ENCODE assay signal across 22 mouse cellular contexts in genomic region chr3:60954073-60954472, GRCm38 (mm10). TPM values are rescaled to one million over a fixed set of nuclear protein-coding genes. Genes with fewer than 3 reads are reported as not detected.
DNase-seq lines count a peak whose midpoint lies in the region; ATAC-seq and TF ChIP-seq lines count a peak whose summit lies in the region.
"Had no signal": no experiment of that assay in that cellular context is flagged by ENCODE, and none has a peak within 500 bp of the region (broad histone marks: within the 10 kb centered on the region; RNA-seq: fewer than 3 reads in every experiment).

No protein-coding gene starts in this region.

- TF ChIP-seq POLR2A in MEL (IDR thresholded peaks at IDR 0.05; ENCODE audit: control insufficient read depth in 1 of 2, insufficient read depth in 1 of 2, low read depth in 1 of 2, low read length in 2 of 2, poor library complexity in 1 of 2), result no peak

- DNase-seq in kidney, postnatal 10 days, result no peak
- DNase-seq in CD4-positive, CD25-positive, alpha-beta regulatory T cell, adult 2 months (ENCODE audit: low read depth, low spot score), result peak; percentile 4
- DNase-seq in MEL (ENCODE audit: low read depth, low spot score) (peak; percentile 67), MN1 (ENCODE audit: low spot score) (no peak)
- no peak for DNase-seq in right cerebral cortex, postnatal 10 days (ENCODE audit: low spot score in 2 of 2)
- DNase-seq in left cerebral cortex, adult 11 months (ENCODE audit: low spot score), result no peak
- DNase-seq: adrenal gland, adult 8-10 months; cerebellum, postnatal 10 days; gastrocnemius, postnatal 25 days; heart, postnatal 4 days; kidney, postnatal 25 days; lung, adult 2 months; lung, postnatal 4 days; midbrain, embryonic 14.5 days; right cerebral cortex, postnatal 25 days had no signal

- no peaks in the 10 kb centered on the region for H3K36me3 ChIP-seq in kidney, embryonic 16.5 days (ENCODE audit: insufficient read depth, low read length)
- H3K36me3 ChIP-seq in MEL (ENCODE audit: control insufficient read depth in 1 of 2, insufficient read depth in 2 of 2, low read length in 2 of 2), result peaks cover 0 to 30% of the 10 kb centered on the region in 2 experiments; a peak in 2 of 4 replicates
- H3K36me3 ChIP-seq in liver, embryonic 15.5 days (replicated peaks), result no peaks in the 10 kb centered on the region
- H3K36me3 ChIP-seq: embryonic facial prominence, embryonic 13.5 days; hindbrain, embryonic 15.5 days; intestine, embryonic 15.5 days had no signal

- 76% methylated on average over 2 of the region's 2 CpGs for WGBS in kidney, embryonic 16.5 days
- WGBS in liver, embryonic 15.5 days (ENCODE audit: insufficient replicate concordance), result 37% methylated on average over 2 of the region's 2 CpGs

- 0 out of 2 replicates have a peak, but pooled peaks have one; percentile 35 for ATAC-seq in kidney, embryonic 16.5 days (ENCODE audit: low FRiP score, low TSS enrichment)
- peak; percentile 44; the same call in 1 of the 2 replicates for ATAC-seq in liver, embryonic 15.5 days (ENCODE audit: insufficient read depth)
- ATAC-seq: forebrain, embryonic 14.5 days; intestine, embryonic 15.5 days had no signal

- no peak overlapping the region for H3K4me2 ChIP-seq in kidney, embryonic 16.5 days (replicated peaks; ENCODE audit: low read depth, low read length)
- H3K4me2 ChIP-seq in liver, embryonic 15.5 days, result no peak overlapping the region
- H3K4me2 ChIP-seq: embryonic facial prominence, embryonic 13.5 days; hindbrain, embryonic 15.5 days; intestine, embryonic 15.5 days had no signal

- no peak overlapping the region for H3K9ac ChIP-seq in kidney, embryonic 16.5 days (replicated peaks; ENCODE audit: low read length)
- H3K9ac ChIP-seq in MEL (ENCODE audit: control insufficient read depth, low read depth, low read length, poor library complexity, severe bottlenecking), result no peak overlapping the region
- H3K9ac ChIP-seq in liver, embryonic 15.5 days, result no peak overlapping the region
- H3K9ac ChIP-seq: embryonic facial prominence, embryonic 13.5 days; hindbrain, embryonic 15.5 days; intestine, embryonic 15.5 days had no signal

- H3K79me2 ChIP-seq in MEL (ENCODE audit: control insufficient read depth, insufficient read depth, low read length, poor library complexity), result no peaks in the 10 kb centered on the region

- TF ChIP-seq CTCF in MEL (IDR thresholded peaks at IDR 0.05 in 2 of 3, conservative IDR thresholded peaks at IDR 0.05 in 1 of 3; ENCODE audit: control insufficient read depth in 1 of 3, insufficient read depth in 1 of 3, low read depth in 2 of 3, low read length in 3 of 3, poor library complexity in 1 of 3, severe bottlenecking in 1 of 3), result no peak

- H3K27ac ChIP-seq in kidney, embryonic 16.5 days (ENCODE audit: low read length), result peak overlapping the region; percentile 10; the same call in 1 of the 2 replicates
- H3K27ac ChIP-seq in MEL (ENCODE audit: control insufficient read depth, low read depth, low read length), result peak overlapping the region; percentile 67
- H3K27ac ChIP-seq in liver, embryonic 15.5 days (replicated peaks), result no peak overlapping the region
- H3K27ac ChIP-seq: embryonic facial prominence, embryonic 13.5 days; hindbrain, embryonic 15.5 days; intestine, embryonic 15.5 days had no signal

- H3K4me3 ChIP-seq in kidney, embryonic 16.5 days (ENCODE audit: low read length), result no peak overlapping the region
- H3K4me3 ChIP-seq in MEL (ENCODE audit: control insufficient read depth in 1 of 2, insufficient read depth in 1 of 2, low read depth in 2 of 2, low read length in 2 of 2), result no peak overlapping the region
- no peak overlapping the region for H3K4me3 ChIP-seq in liver, embryonic 15.5 days (replicated peaks)
- H3K4me3 ChIP-seq: embryonic facial prominence, embryonic 13.5 days; hindbrain, embryonic 15.5 days; intestine, embryonic 15.5 days had no signal

- no peaks in the 10 kb centered on the region for H3K4me1 ChIP-seq in kidney, embryonic 16.5 days (ENCODE audit: insufficient read depth, low read length)
- peaks cover 8 to 27% of the 10 kb centered on the region in 2 experiments for H3K4me1 ChIP-seq in MEL (ENCODE audit: control insufficient read depth in 1 of 2, insufficient read depth in 2 of 2, low read length in 2 of 2)
- H3K4me1 ChIP-seq in liver, embryonic 15.5 days (replicated peaks), result 0 out of 2 replicates have a peak, but pooled peaks cover 6% of the 10 kb centered on the region
- H3K4me1 ChIP-seq: embryonic facial prominence, embryonic 13.5 days; hindbrain, embryonic 15.5 days; intestine, embryonic 15.5 days had no signal

- peak; percentile 89 to 91 for TF ChIP-seq EP300 in MEL (IDR thresholded peaks at IDR 0.05; ENCODE audit: low read depth in 1 of 2, low read length in 2 of 2)

- TF ChIP-seq RAD21 in MEL (IDR thresholded peaks at IDR 0.05; ENCODE audit: low read depth, low read length), result no peak; the same call in 1 of the 2 replicates

- no peaks in the 10 kb centered on the region for H3K27me3 ChIP-seq in kidney, embryonic 16.5 days (ENCODE audit: insufficient read depth, low read length)
- H3K27me3 ChIP-seq in MEL (ENCODE audit: control insufficient read depth in 1 of 2, insufficient read depth in 2 of 2, low read length in 2 of 2), result no peaks in the 10 kb centered on the region
- H3K27me3 ChIP-seq in liver, embryonic 15.5 days, result no peaks in the 10 kb centered on the region
- H3K27me3 ChIP-seq: CH12.LX; embryonic facial prominence, embryonic 13.5 days; hindbrain, embryonic 15.5 days; intestine, embryonic 15.5 days had no signal

- no peaks in the 10 kb centered on the region for H3K9me3 ChIP-seq in kidney, embryonic 16.5 days (ENCODE audit: low read length)
- H3K9me3 ChIP-seq in MEL (replicated peaks; ENCODE audit: insufficient read depth, low read length), result no peaks in the 10 kb centered on the region
- H3K9me3 ChIP-seq in liver, embryonic 15.5 days (replicated peaks), result no peaks in the 10 kb centered on the region
- H3K9me3 ChIP-seq: embryonic facial prominence, embryonic 13.5 days; hindbrain, embryonic 15.5 days; intestine, embryonic 15.5 days had no signal

TF ChIP-seq in MEL, 35 proteins besides CTCF, POLR2A, EP300 and RAD21:
- peak; percentile 31; the same call in 1 of the 2 replicates for TF ChIP-seq MYC (IDR thresholded peaks at IDR 0.05; ENCODE audit: low read depth, low read length)
- no peak for TF ChIP-seq ZKSCAN1 (IDR thresholded peaks at IDR 0.05; ENCODE audit: low read depth, low read length)
- TF ChIP-seq TCF12 (IDR thresholded peaks at IDR 0.05; ENCODE audit: low read depth, low read length), result peak; percentile 60
- TF ChIP-seq RCOR1 (IDR thresholded peaks at IDR 0.05; ENCODE audit: low read depth, low read length), result peak; percentile 65
- peak; percentile 34 for TF ChIP-seq SIN3A (IDR thresholded peaks at IDR 0.05; ENCODE audit: low read length)
- no peak; the same call in 1 of the 2 replicates for TF ChIP-seq TAL1 (IDR thresholded peaks at IDR 0.05; ENCODE audit: low read length)
- peak; percentile 92 for TF ChIP-seq ETS1 (IDR thresholded peaks at IDR 0.05; ENCODE audit: low read depth, low read length)
- TF ChIP-seq BHLHE40 (IDR thresholded peaks at IDR 0.05; ENCODE audit: borderline replicate concordance, low read depth, low read length), result peak; percentile 84
- TF ChIP-seq HCFC1 (IDR thresholded peaks at IDR 0.05; ENCODE audit: low read depth, low read length), result peak; percentile 37; the same call in 1 of the 2 replicates
- peak; percentile 97 for TF ChIP-seq MEF2A (IDR thresholded peaks at IDR 0.05; ENCODE audit: extremely low read depth, insufficient replicate concordance, low read depth, low read length, poor library complexity, severe bottlenecking)
- no peak for TF ChIP-seq GABPA (IDR thresholded peaks at IDR 0.05; ENCODE audit: low read depth, low read length)
- TF ChIP-seq MYB (IDR thresholded peaks at IDR 0.05; ENCODE audit: low read depth, low read length), result 0 out of 2 replicates have a peak, but pooled peaks have one; percentile 24
- peak; percentile 95 for TF ChIP-seq GATA1 (IDR thresholded peaks at IDR 0.05; ENCODE audit: low read depth, low read length)

RNA-seq across cellular contexts. Expression of gene P2ry1, which starts 48.5 kb away (rescaled TPM):
- 3.0 and 3.4 TPM in 2 replicates for polyA plus RNA-seq in kidney, embryonic 16.5 days (2015; fragmentation: Nextera tagmentation; extraction: Ambion mirVana)
- total RNA-seq in MEL (2012; rRNA removed), result 7.8 and 9.1 TPM in 2 replicates
- 1 to 10 TPM in 1 of 2 experiments, not detected in 1; 9.2 TPM for polyA plus RNA-seq in MEL (2012; ENCODE audit: insufficient read depth in 1 of 2, insufficient read length in 2 of 2, low read depth in 1 of 2, low replicate concordance in 2 of 2, missing spikeins in 1 of 2)
- 4.0 and 4.6 TPM in 2 replicates for polyA plus RNA-seq in liver, embryonic 15.5 days (2015; fragmentation: Nextera tagmentation; extraction: Ambion mirVana)
- total RNA-seq: CH12.LX had no signal

Comparison
In these comparisons a context has a peak if more than half of its experiments do, and no peak if none do; other contexts are left out.
1. DNase-seq: peak in CD4-positive, CD25-positive, alpha-beta regulatory T cell, adult 2 months (single experiment) and MEL (single experiment); none in kidney, postnatal 10 days (single experiment), MN1 (single experiment), right cerebral cortex, postnatal 10 days (0 of 2) and left cerebral cortex, adult 11 months (single experiment).